Mouse (Mus musculus) forebrain, embryonic 14.5 days (tissue): ENCODE measurements around the gene Tmcc3. TPM values are rescaled to one million over a fixed set of nuclear protein-coding genes. Genes with fewer than 3 reads are reported as not detected.

ENCODE experiments used
- ATAC-seq: fragments of 200-750 bp; cut with Nextera tagmentation; 2 replicates; pipeline ENCODE4 v1.8.0; 2017; ENCODE audit warnings: mild to moderate bottlenecking, moderate library complexity
- DNase-seq: peaks from one replicate; pipeline ENCODE4 v3.0.0-alpha.2; 2015; ENCODE audit warnings: low spot score
- H3K27ac ChIP-seq: fragments of 300-500 bp; sonication (generic); 2 replicates; pipeline ENCODE4 v1.5.1; 2014; ENCODE audit warnings: low read depth, mild to moderate bottlenecking, control low read depth, low read length, moderate library complexity
- H3K27me3 ChIP-seq: fragments of 300-500 bp; sonication (generic); replicated peaks from 2 replicates; pipeline ENCODE4 v1.6.1; 2014; ENCODE audit warnings: low read length, control low read depth, mixed read lengths; ENCODE audit not compliant: control insufficient read depth, insufficient read depth
- H3K36me3 ChIP-seq: fragments of 300-500 bp; sonication (generic); 2 replicates; pipeline ENCODE4 v1.6.1; 2014; ENCODE audit warnings: low read length, control low read depth; ENCODE audit not compliant: control insufficient read depth, insufficient read depth
- H3K4me1 ChIP-seq: fragments of 300-500 bp; sonication (generic); 2 replicates; pipeline ENCODE4 v1.6.1; 2014; ENCODE audit warnings: antibody characterized with exemption, low read length, control low read depth; ENCODE audit not compliant: control insufficient read depth, insufficient read depth
- H3K4me2 ChIP-seq: fragments of 300-500 bp; sonication (generic); 2 replicates; pipeline ENCODE4 v1.6.1; 2014; ENCODE audit warnings: mild to moderate bottlenecking, control low read depth, low read length
- H3K4me3 ChIP-seq: fragments of 300-500 bp; sonication (generic); 2 replicates; pipeline ENCODE4 v1.5.1; 2014; ENCODE audit warnings: low read depth, low read length, control low read depth
- H3K9ac ChIP-seq: fragments of 300-500 bp; sonication (generic); 2 replicates; pipeline ENCODE4 v1.6.1; 2014; ENCODE audit warnings: mild to moderate bottlenecking, low read length, control low read depth, moderate library complexity
- H3K9me3 ChIP-seq: fragments of 300-500 bp; sonication (generic); replicated peaks from 2 replicates; pipeline ENCODE4 v1.6.1; 2016; ENCODE audit warnings: low read length, control low read depth, mixed read lengths; ENCODE audit not compliant: control insufficient read depth
- WGBS: fragments of 180-500 bp; shearing (Covaris S2); extraction: QIAGEN DNeasy Blood & Tissue Kit; methylation state at CpG from one replicate; pipeline ENCODE4 v1.1.7; 2014; 5-methylcytosine and 5-hydroxymethylcytosine counted together
- polyA plus RNA-seq: library from polyadenylated mRNA; unstranded; fragments of >200 nt; fragmentation: Nextera tagmentation; extraction: Ambion mirVana; gene quantifications from 2 replicates; pipeline ENCODE4 v1.2.1, GENCODE M21; 2014

Tmcc3 gene
- polyA plus RNA-seq, 1 experiment from 2014 or later: 5.5 TPM

DNA sequence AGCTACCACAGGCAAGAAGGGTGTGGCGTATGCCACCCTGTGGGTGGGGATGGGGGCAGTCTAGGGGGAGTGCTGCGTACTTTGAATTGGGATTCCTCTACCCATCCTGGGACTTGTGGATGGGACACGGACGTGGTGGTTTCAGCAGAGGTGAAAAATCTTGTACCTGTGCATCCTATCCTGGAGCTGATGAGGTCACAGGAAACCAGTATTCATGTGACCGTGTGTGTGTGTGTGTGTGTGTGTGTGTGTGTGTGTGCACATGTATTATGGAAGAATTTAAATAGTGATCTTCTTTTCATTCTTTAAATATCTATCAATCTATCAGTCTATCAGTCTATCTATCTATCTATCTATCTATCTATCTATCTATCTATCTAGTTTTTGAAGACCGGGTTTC, 239.8 kb downstream of the Tmcc3 start:
- Histone ChIP-seq H3K27me3 (no peaks in the 10 kb centered on the region), H3K4me2 (no peak overlapping the region), H3K9me3 (no peaks in the 10 kb centered on the region), H3K4me3 (no peak overlapping the region), H3K27ac (no peak overlapping the region), H3K36me3 (no peaks in the 10 kb centered on the region), H3K4me1 (no peaks in the 10 kb centered on the region), H3K9ac (no peak overlapping the region)
- ATAC-seq (no peak), DNase-seq (no peak)
- WGBS: 88% methylated on average over 6 of the region's 6 CpGs

GRCm38 (mm10) chr10:94551924-94552523, 240.3 kb downstream of the Tmcc3 start:
- no peak for ATAC-seq
- Histone ChIP-seq H3K36me3 (no peaks in the 10 kb centered on the region), H3K9ac (no peak overlapping the region), H3K9me3 (no peaks in the 10 kb centered on the region), H3K4me2 (no peak overlapping the region), H3K4me3 (no peak overlapping the region), H3K27me3 (no peaks in the 10 kb centered on the region), H3K27ac (no peak overlapping the region), H3K4me1 (no peaks in the 10 kb centered on the region)
- no peak for DNase-seq
- 78% methylated on average over 7 of the region's 7 CpGs for WGBS

- Histone ChIP-seq H3K9me3 (no peaks in the 10 kb centered on the region), H3K27me3 (no peaks in the 10 kb centered on the region), H3K4me3 (no peak overlapping the region), H3K4me1 (no peaks in the 10 kb centered on the region), H3K36me3 (no peaks in the 10 kb centered on the region), H3K9ac (no peak overlapping the region), H3K4me2 (no peak overlapping the region), H3K27ac (no peak overlapping the region)
- WGBS: 89% methylated on average over 2 of the region's 2 CpGs
- DNase-seq (no peak), ATAC-seq (no peak)
Observed at GRCm38 (mm10) chr10:94555394-94555793, 243.6 kb downstream of the Tmcc3 start.

- DNase-seq (no peak), ATAC-seq (no peak)
- no peaks in the 10 kb centered on the region for H3K4me1 ChIP-seq
- no peaks in the 10 kb centered on the region for H3K9me3 ChIP-seq
- H3K27me3 ChIP-seq: no peaks in the 10 kb centered on the region
- H3K27ac ChIP-seq: no peak overlapping the region
- no peaks in the 10 kb centered on the region for H3K36me3 ChIP-seq
- H3K4me3 ChIP-seq: no peak overlapping the region
- no peak overlapping the region for H3K9ac ChIP-seq
- 76% methylated on average over 6 of the region's 6 CpGs for WGBS
- no peak overlapping the region for H3K4me2 ChIP-seq
Observed at GRCm38 (mm10) chr10:94557428-94558149, 245.8 kb downstream of the Tmcc3 start.

DNA sequence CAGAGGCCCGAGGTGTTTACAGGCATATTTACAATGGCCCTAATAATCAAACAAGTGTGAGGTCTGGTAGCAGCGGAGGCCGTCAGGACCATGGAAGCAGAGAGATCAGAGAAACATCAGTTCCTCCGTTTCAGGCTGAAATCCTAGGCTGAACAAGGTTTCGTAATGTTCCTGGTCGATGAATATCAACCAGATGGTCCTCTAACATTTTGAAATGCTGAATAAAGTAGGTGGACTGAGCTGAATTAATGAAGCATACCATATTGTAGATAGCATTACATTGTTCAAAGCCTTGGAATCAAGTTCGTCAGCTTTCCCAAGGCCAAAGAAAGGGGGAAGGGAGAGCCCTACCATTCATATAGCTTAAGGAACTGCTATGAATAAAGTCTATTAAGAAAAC, 247.1 kb downstream of the Tmcc3 start:
- Histone ChIP-seq H3K9me3 (no peaks in the 10 kb centered on the region), H3K27me3 (no peaks in the 10 kb centered on the region), H3K36me3 (no peaks in the 10 kb centered on the region), H3K4me3 (no peak overlapping the region), H3K27ac (no peak overlapping the region), H3K4me2 (no peak overlapping the region), H3K9ac (no peak overlapping the region), H3K4me1 (no peaks in the 10 kb centered on the region)
- no peak for DNase-seq
- ATAC-seq: no peak
- WGBS: 76% methylated on average over 7 of the region's 7 CpGs

DNA sequence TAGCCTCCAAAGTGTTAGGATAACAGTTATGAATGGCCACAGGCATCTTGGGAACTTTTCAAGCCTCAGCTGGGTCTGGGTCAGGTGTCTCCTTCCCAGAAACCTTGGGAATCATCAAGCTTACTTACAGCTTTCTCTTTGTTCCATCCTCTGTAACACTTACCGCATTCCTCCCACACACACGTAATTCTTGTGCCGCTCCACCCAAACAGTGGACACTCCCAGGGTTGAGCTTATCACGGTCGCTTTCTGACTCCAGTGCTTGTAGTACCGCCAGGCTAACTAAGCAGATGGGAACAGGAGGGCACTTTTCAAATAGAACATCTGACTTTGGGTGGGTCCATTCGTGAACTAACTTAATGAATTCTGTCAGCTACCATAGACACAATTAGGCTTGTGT, 249.6 kb downstream of the Tmcc3 start:
- no peaks in the 10 kb centered on the region for H3K4me1 ChIP-seq
- no peak overlapping the region for H3K4me3 ChIP-seq
- DNase-seq: no peak
- no peaks in the 10 kb centered on the region for H3K27me3 ChIP-seq
- no peak for ATAC-seq
- no peak overlapping the region for H3K9ac ChIP-seq
- no peaks in the 10 kb centered on the region for H3K36me3 ChIP-seq
- no peak overlapping the region for H3K4me2 ChIP-seq
- no peaks in the 10 kb centered on the region for H3K9me3 ChIP-seq
- no peak overlapping the region for H3K27ac ChIP-seq
- WGBS: 59% methylated on average over 7 of the region's 7 CpGs

DNA sequence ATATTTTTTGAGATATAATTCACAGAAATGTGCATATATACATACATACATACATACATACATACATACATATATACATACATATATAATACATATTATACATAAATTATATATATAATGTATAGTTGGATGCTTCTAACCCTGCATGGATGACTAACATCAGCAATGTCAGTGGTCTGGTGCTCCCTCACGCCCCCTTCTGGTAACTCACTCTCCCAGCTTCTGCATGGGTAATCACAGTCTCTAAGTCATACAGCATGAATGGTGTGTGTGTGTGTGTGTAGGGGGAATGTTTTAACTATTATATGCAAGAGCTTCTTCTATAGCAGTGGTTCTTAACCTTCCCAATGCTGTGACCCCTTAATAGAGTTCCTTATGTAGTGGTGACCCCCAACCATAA, 250.4 kb downstream of the Tmcc3 start:
- ATAC-seq: no peak
- no peak overlapping the region for H3K27ac ChIP-seq
- H3K9ac ChIP-seq: no peak overlapping the region
- H3K27me3 ChIP-seq: no peaks in the 10 kb centered on the region
- H3K4me2 ChIP-seq: no peak overlapping the region
- H3K4me3 ChIP-seq: no peak overlapping the region
- no peaks in the 10 kb centered on the region for H3K36me3 ChIP-seq
- 14% methylated on average over 1 of the region's 1 CpGs for WGBS
- no peaks in the 10 kb centered on the region for H3K4me1 ChIP-seq
- no peak for DNase-seq
- no peaks in the 10 kb centered on the region for H3K9me3 ChIP-seq

GRCm38 (mm10) chr10:94562991-94563390, 251.2 kb downstream of the Tmcc3 start:
- Histone ChIP-seq H3K4me2 (no peak overlapping the region), H3K36me3 (no peaks in the 10 kb centered on the region), H3K27ac (no peak overlapping the region), H3K4me1 (no peaks in the 10 kb centered on the region), H3K9me3 (no peaks in the 10 kb centered on the region), H3K9ac (no peak overlapping the region), H3K4me3 (no peak overlapping the region), H3K27me3 (no peaks in the 10 kb centered on the region)
- DNase-seq (no peak), ATAC-seq (no peak)
- WGBS: 95% methylated on average over 3 of the region's 3 CpGs

- H3K4me2 ChIP-seq: no peak overlapping the region
- no peak overlapping the region for H3K27ac ChIP-seq
- no peak overlapping the region for H3K4me3 ChIP-seq
- no peaks in the 10 kb centered on the region for H3K9me3 ChIP-seq
- no peaks in the 10 kb centered on the region for H3K36me3 ChIP-seq
- DNase-seq: no peak
- no peaks in the 10 kb centered on the region for H3K27me3 ChIP-seq
- H3K9ac ChIP-seq: no peak overlapping the region
- 72% methylated on average over 7 of the region's 7 CpGs for WGBS
- ATAC-seq: no peak
- no peaks in the 10 kb centered on the region for H3K4me1 ChIP-seq
Observed at GRCm38 (mm10) chr10:94565410-94566221, 253.9 kb downstream of the Tmcc3 start.
